Comparison of ENCODE assay signal across 12 mouse cellular contexts in genomic region chr17:87329144-87329700, GRCm38 (mm10).
"Had no signal": no experiment of that assay in that cellular context is flagged by ENCODE, and none has a peak within 500 bp of the region (broad histone marks: within the 10 kb centered on the region; RNA-seq: fewer than 3 reads in every experiment).

No protein-coding gene starts in this region.

- H3K27ac ChIP-seq: kidney, postnatal 0 days; liver, embryonic 13.5 days had no signal

- H3K4me3 ChIP-seq: liver, embryonic 13.5 days; stomach, embryonic 15.5 days had no signal

- H3K27me3 ChIP-seq: liver, embryonic 13.5 days; stomach, embryonic 15.5 days had no signal

- H3K36me3 ChIP-seq: stomach, embryonic 15.5 days had no signal

- DNase-seq: kidney, adult 2 months; liver, embryonic 13.5 days; lung, adult 2 months; lung, postnatal 14 days; lung, postnatal 4 days; midbrain, embryonic 14.5 days; right cerebral cortex, adult 18-20 months; right cerebral cortex, postnatal 14 days; spleen, adult 18-20 months; thymus, postnatal 25 days had no signal

- H3K9me3 ChIP-seq: liver, embryonic 13.5 days; stomach, embryonic 15.5 days had no signal
